Mouse (Mus musculus): ENCODE data around the gene Krtap5-2. TPM values are rescaled to one million over a fixed set of nuclear protein-coding genes. Genes with fewer than 3 reads are reported as not detected.
"Not testable (repeated sequence)": the region's sequence is repeated elsewhere in the genome, so short reads cannot be mapped to it uniquely, and the experiment has no call there.

The Krtap5-2 gene
- polyA plus RNA-seq, 1 experiment from 2014 or later = not detected

GRCm38 (mm10) chr7:142135934-142136333 is 39.9 kb downstream of the Krtap5-2 start, which contains the start of gene Gm39115:
Gene Gm39115, minus strand, starts transcription at chr7:142136034.
- H3K9me3 ChIP-seq; H3K27me3 ChIP-seq; ATAC-seq (ENCODE audit: insufficient number of reproducible peaks, insufficient read depth, low FRiP score, low TSS enrichment): not testable (repeated sequence)

GRCm38 (mm10) chr7:142134206-142134995 is 41.4 kb downstream of the Krtap5-2 start:
- Histone ChIP-seq H3K27ac (no peak overlapping the region), H3K27me3 (no peaks in the 10 kb centered on the region), H3K9me3 (no peaks in the 10 kb centered on the region), H3K4me2 (replicated peaks) (no peak overlapping the region), H3K9ac (no peak overlapping the region), H3K4me3 (no peak overlapping the region), H3K36me3 (no peaks in the 10 kb centered on the region), H3K4me1 (no peaks in the 10 kb centered on the region)
- 59% methylated on average over 4 of the region's 4 CpGs for WGBS
- ATAC-seq (ENCODE audit: insufficient number of reproducible peaks, insufficient read depth, low FRiP score, low TSS enrichment) = no peak

More at GRCm38 (mm10) chr7:142135934-142136333, 39.9 kb downstream of the Krtap5-2 start, which contains the start of gene Gm39115:
- H3K36me3 ChIP-seq; H3K27ac ChIP-seq; H3K4me3 ChIP-seq; H3K9ac ChIP-seq; H3K4me1 ChIP-seq; H3K4me2 ChIP-seq (replicated peaks): not testable (repeated sequence)
- 41% methylated on average over 2 of the region's 2 CpGs for WGBS

GRCm38 (mm10) chr7:142128843-142129242 is 47.0 kb downstream of the Krtap5-2 start:
- no peaks in the 10 kb centered on the region for H3K4me1 ChIP-seq
- no peak overlapping the region for H3K9ac ChIP-seq
- H3K9me3 ChIP-seq = no peaks in the 10 kb centered on the region
- WGBS = 66% methylated on average over 4 of the region's 4 CpGs
- no peaks in the 10 kb centered on the region for H3K27me3 ChIP-seq
- H3K4me3 ChIP-seq = no peak overlapping the region
- no peak for ATAC-seq (ENCODE audit: insufficient number of reproducible peaks, insufficient read depth, low FRiP score, low TSS enrichment)
- H3K27ac ChIP-seq = no peak overlapping the region
- H3K4me2 ChIP-seq (replicated peaks) = no peak overlapping the region
- H3K36me3 ChIP-seq = no peaks in the 10 kb centered on the region

Other genes with a start within 250 kb of the Krtap5-2 start
- 1.8 and 3.3 TPM in 2 replicates for gene Brsk2, start 226.3 kb downstream of the Krtap5-2 start, polyA plus RNA-seq (2016; fragmentation: Nextera tagmentation; extraction: Ambion mirVana)
- 56.8 and 60.8 TPM in 2 replicates for gene Mob2, start 114.9 kb downstream of the Krtap5-2 start, polyA plus RNA-seq (2016; fragmentation: Nextera tagmentation; extraction: Ambion mirVana)
- gene Dusp8, start 80.2 kb downstream of the Krtap5-2 start, polyA plus RNA-seq (2016; fragmentation: Nextera tagmentation; extraction: Ambion mirVana) = 4.9 and 7.0 TPM in 2 replicates
- gene Gm45618, start 55.3 kb downstream of the Krtap5-2 start, polyA plus RNA-seq (2016; fragmentation: Nextera tagmentation; extraction: Ambion mirVana) = not detected in 2 replicates
- gene Gm39115, start 40.0 kb downstream of the Krtap5-2 start, polyA plus RNA-seq (2016; fragmentation: Nextera tagmentation; extraction: Ambion mirVana) = not detected in 2 replicates
- gene Gm45337, start 31.4 kb downstream of the Krtap5-2 start, polyA plus RNA-seq (2016; fragmentation: Nextera tagmentation; extraction: Ambion mirVana) = not detected in 2 replicates
- gene Gm29735, start 18.9 kb downstream of the Krtap5-2 start, polyA plus RNA-seq (2016; fragmentation: Nextera tagmentation; extraction: Ambion mirVana) = not detected in 2 replicates
- gene Gm4553, start 10.3 kb downstream of the Krtap5-2 start, polyA plus RNA-seq (2016; fragmentation: Nextera tagmentation; extraction: Ambion mirVana) = not detected in 2 replicates
- gene Gm10153, start 14.4 kb upstream of the Krtap5-2 start, polyA plus RNA-seq (2016; fragmentation: Nextera tagmentation; extraction: Ambion mirVana) = not detected in 2 replicates
- gene Krtap5-3, start 25.4 kb upstream of the Krtap5-2 start, polyA plus RNA-seq (2016; fragmentation: Nextera tagmentation; extraction: Ambion mirVana) = not detected in 2 replicates
- gene Gm7579, start 35.9 kb upstream of the Krtap5-2 start, polyA plus RNA-seq (2016; fragmentation: Nextera tagmentation; extraction: Ambion mirVana) = not detected in 2 replicates
- gene Krtap5-5, start 54.0 kb upstream of the Krtap5-2 start, polyA plus RNA-seq (2016; fragmentation: Nextera tagmentation; extraction: Ambion mirVana) = not detected in 2 replicates
- gene Gm40460, start 65.1 kb upstream of the Krtap5-2 start, polyA plus RNA-seq (2016; fragmentation: Nextera tagmentation; extraction: Ambion mirVana) = not detected in 2 replicates
- gene Gm2431, start 82.3 kb upstream of the Krtap5-2 start, polyA plus RNA-seq (2016; fragmentation: Nextera tagmentation; extraction: Ambion mirVana) = not detected in 2 replicates
- not detected in 2 replicates for gene Gm4559, start 98.4 kb upstream of the Krtap5-2 start, polyA plus RNA-seq (2016; fragmentation: Nextera tagmentation; extraction: Ambion mirVana)
- gene Krtap5-1, start 121.1 kb upstream of the Krtap5-2 start, polyA plus RNA-seq (2016; fragmentation: Nextera tagmentation; extraction: Ambion mirVana) = not detected in 2 replicates
- not detected in 2 replicates for gene Krtap5-4, start 127.5 kb upstream of the Krtap5-2 start, polyA plus RNA-seq (2016; fragmentation: Nextera tagmentation; extraction: Ambion mirVana)
- gene Ifitm10, start 197.7 kb upstream of the Krtap5-2 start, polyA plus RNA-seq (2016; fragmentation: Nextera tagmentation; extraction: Ambion mirVana) = 2.3 and 2.9 TPM in 2 replicates
- gene Gm49369, start 206.7 kb upstream of the Krtap5-2 start, polyA plus RNA-seq (2016; fragmentation: Nextera tagmentation; extraction: Ambion mirVana) = 0.67 TPM in 1 of 2 replicates, not detected in the other
- gene Ctsd, start 212.0 kb upstream of the Krtap5-2 start, polyA plus RNA-seq (2016; fragmentation: Nextera tagmentation; extraction: Ambion mirVana) = 208 and 210 TPM in 2 replicates

Measured in embryonic facial prominence, embryonic 12.5 days (tissue).